Mouse (Mus musculus) heart, embryonic 10.5 days (tissue): ENCODE results near the gene Inpp5a. TPM values are rescaled to one million over a fixed set of nuclear protein-coding genes. Genes with fewer than 3 reads are reported as not detected.
A peak's percentile ranks its signal among the peaks of the same experiment; 100 is the strongest.

Experiments
- DNase-seq: peaks from one replicate; pipeline ENCODE4 v3.0.0-alpha.2; 2017; ENCODE audit warnings: low spot score
- H3K27ac ChIP-seq: fragments of 300-500 bp; sonication (generic); 2 replicates; pipeline ENCODE4 v1.5.1; 2016; ENCODE audit warnings: mild to moderate bottlenecking
- H3K27me3 ChIP-seq: fragments of 300-500 bp; sonication (generic); 2 replicates; pipeline ENCODE4 v1.6.1; 2016; ENCODE audit warnings: mild to moderate bottlenecking; ENCODE audit not compliant: poor library complexity, insufficient read depth, severe bottlenecking
- H3K36me3 ChIP-seq: fragments of 300-500 bp; sonication (generic); 2 replicates; pipeline ENCODE4 v1.6.1; 2016; ENCODE audit warnings: mild to moderate bottlenecking, moderate library complexity
- H3K4me1 ChIP-seq: fragments of 300-500 bp; sonication (generic); 2 replicates; pipeline ENCODE4 v1.6.1; 2016; ENCODE audit warnings: mild to moderate bottlenecking
- H3K4me3 ChIP-seq: fragments of 300-500 bp; sonication (generic); 2 replicates; pipeline ENCODE4 v1.5.1; 2016; ENCODE audit warnings: mild to moderate bottlenecking, moderate library complexity
- H3K9me3 ChIP-seq: fragments of 300-500 bp; sonication (generic); 2 replicates; pipeline ENCODE4 v1.6.1; 2016; ENCODE audit warnings: mild to moderate bottlenecking, moderate library complexity
- WGBS: fragments of 180-500 bp; shearing (Covaris S2); methylation state at CpG from one replicate; pipeline ENCODE4 v1.1.7; 2016; 5-methylcytosine and 5-hydroxymethylcytosine counted together
- polyA plus RNA-seq: library from polyadenylated mRNA; unstranded; fragments of >200 nt; fragmentation: Nextera tagmentation; extraction: Ambion mirVana; gene quantifications from 2 replicates; pipeline ENCODE4 v1.2.1, GENCODE M21; 2016

The Inpp5a gene
- polyA plus RNA-seq, 1 experiment from 2014 or later, result 46.9 TPM

- H3K4me3 ChIP-seq, result no peak overlapping the region
- no peaks in the 10 kb centered on the region for H3K27me3 ChIP-seq
- peaks cover 54% of the 10 kb centered on the region for H3K4me1 ChIP-seq
- H3K36me3 ChIP-seq, result 0 out of 2 replicates have a peak, but pooled peaks cover 2% of the 10 kb centered on the region
- peak overlapping the region; percentile 44; the same call in 1 of the 2 replicates for H3K27ac ChIP-seq
- H3K9me3 ChIP-seq, result no peaks in the 10 kb centered on the region
- DNase-seq, result no peak
- 79% methylated on average over 10 of the region's 10 CpGs for WGBS
Measured at GRCm38 (mm10) chr7:139462142-139462541, 73.2 kb downstream of the Inpp5a start.

- no peaks in the 10 kb centered on the region for H3K36me3 ChIP-seq
- H3K9me3 ChIP-seq, result no peaks in the 10 kb centered on the region
- no peak overlapping the region for H3K4me3 ChIP-seq
- H3K27me3 ChIP-seq, result no peaks in the 10 kb centered on the region
- DNase-seq, result no peak
- peaks cover 78% of the 10 kb centered on the region for H3K4me1 ChIP-seq
- WGBS, result 78% methylated on average over 4 of the region's 4 CpGs
- H3K27ac ChIP-seq, result peak overlapping the region; percentile 94
Measured at GRCm38 (mm10) chr7:139465538-139465937, 76.6 kb downstream of the Inpp5a start.

GRCm38 (mm10) chr7:139466484-139467176 is 77.7 kb downstream of the Inpp5a start:
- Histone ChIP-seq H3K4me1 (peaks cover 78% of the 10 kb centered on the region), H3K9me3 (no peaks in the 10 kb centered on the region), H3K36me3 (no peaks in the 10 kb centered on the region), H3K27ac (peak overlapping the region; percentile 94), H3K27me3 (no peaks in the 10 kb centered on the region), H3K4me3 (peak overlapping the region; percentile 1; the same call in 1 of the 2 replicates)
- DNase-seq, result no peak
- WGBS, result 16% methylated on average over 7 of the region's 7 CpGs

- H3K4me3 ChIP-seq, result peak overlapping the region; percentile 1; the same call in 1 of the 2 replicates
- DNase-seq, result no peak
- H3K27me3 ChIP-seq, result no peaks in the 10 kb centered on the region
- H3K27ac ChIP-seq, result peak overlapping the region; percentile 94
- no peaks in the 10 kb centered on the region for H3K36me3 ChIP-seq
- H3K4me1 ChIP-seq, result peaks cover 82% of the 10 kb centered on the region
- WGBS, result 51% methylated on average over 10 of the region's 10 CpGs
- H3K9me3 ChIP-seq, result no peaks in the 10 kb centered on the region
Measured at GRCm38 (mm10) chr7:139467177-139467895, 78.4 kb downstream of the Inpp5a start.

GRCm38 (mm10) chr7:139467896-139468279 is 79.0 kb downstream of the Inpp5a start:
- H3K27ac ChIP-seq, result peak overlapping the region; percentile 94
- H3K4me1 ChIP-seq, result peaks cover 82% of the 10 kb centered on the region

GRCm38 (mm10) chr7:139468440-139468839 is 79.5 kb downstream of the Inpp5a start:
- H3K9me3 ChIP-seq, result no peaks in the 10 kb centered on the region
- H3K4me1 ChIP-seq, result peaks cover 83% of the 10 kb centered on the region
- H3K27me3 ChIP-seq, result no peaks in the 10 kb centered on the region
- no peak for DNase-seq
- no peaks in the 10 kb centered on the region for H3K36me3 ChIP-seq
- no peak overlapping the region for H3K4me3 ChIP-seq
- 7% methylated on average over 2 of the region's 2 CpGs for WGBS
- H3K27ac ChIP-seq, result peak overlapping the region; percentile 94

More at GRCm38 (mm10) chr7:139467896-139468279, 79.0 kb downstream of the Inpp5a start:
- H3K4me3 ChIP-seq, result no peak overlapping the region
- no peaks in the 10 kb centered on the region for H3K36me3 ChIP-seq
- 28% methylated on average over 4 of the region's 4 CpGs for WGBS
- DNase-seq, result peak; percentile 92
- H3K27me3 ChIP-seq, result no peaks in the 10 kb centered on the region
- H3K9me3 ChIP-seq, result no peaks in the 10 kb centered on the region

GRCm38 (mm10) chr7:139469457-139469856 is 80.5 kb downstream of the Inpp5a start:
- DNase-seq, result no peak
- Histone ChIP-seq H3K27ac (peak overlapping the region; percentile 94), H3K4me1 (peaks cover 77% of the 10 kb centered on the region), H3K4me3 (no peak overlapping the region), H3K27me3 (no peaks in the 10 kb centered on the region), H3K36me3 (no peaks in the 10 kb centered on the region), H3K9me3 (no peaks in the 10 kb centered on the region)
- 75% methylated on average over 4 of the region's 4 CpGs for WGBS

GRCm38 (mm10) chr7:139470481-139470880 is 81.6 kb downstream of the Inpp5a start:
- 83% methylated on average over 2 of the region's 2 CpGs for WGBS
- Histone ChIP-seq H3K27ac (no peak overlapping the region), H3K9me3 (no peaks in the 10 kb centered on the region), H3K27me3 (no peaks in the 10 kb centered on the region), H3K36me3 (no peaks in the 10 kb centered on the region), H3K4me1 (peaks cover 75% of the 10 kb centered on the region), H3K4me3 (no peak overlapping the region)
- DNase-seq, result no peak

GRCm38 (mm10) chr7:139472052-139472451 is 83.1 kb downstream of the Inpp5a start:
- Histone ChIP-seq H3K36me3 (no peaks in the 10 kb centered on the region), H3K9me3 (no peaks in the 10 kb centered on the region), H3K27me3 (no peaks in the 10 kb centered on the region), H3K4me1 (peaks cover 65% of the 10 kb centered on the region), H3K4me3 (no peak overlapping the region), H3K27ac (peak overlapping the region; percentile 79; the same call in 1 of the 2 replicates)
- DNase-seq, result no peak
- WGBS, result 85% methylated on average over 1 of the region's 1 CpGs

GRCm38 (mm10) chr7:139472865-139473549 is 84.1 kb downstream of the Inpp5a start:
- 23% methylated on average over 7 of the region's 7 CpGs for WGBS
- peaks cover 2% of the 10 kb centered on the region for H3K36me3 ChIP-seq
- peaks cover 56% of the 10 kb centered on the region for H3K4me1 ChIP-seq
- no peaks in the 10 kb centered on the region for H3K9me3 ChIP-seq
- H3K27ac ChIP-seq, result peak overlapping the region; percentile 79
- no peaks in the 10 kb centered on the region for H3K27me3 ChIP-seq
- peak; percentile 94 for DNase-seq
- no peak overlapping the region for H3K4me3 ChIP-seq

GRCm38 (mm10) chr7:139475896-139476295 is 87.0 kb downstream of the Inpp5a start:
- DNase-seq, result no peak
- peaks cover 9% of the 10 kb centered on the region for H3K36me3 ChIP-seq
- no peak overlapping the region for H3K4me3 ChIP-seq
- no peaks in the 10 kb centered on the region for H3K9me3 ChIP-seq
- no peaks in the 10 kb centered on the region for H3K27me3 ChIP-seq
- no peak overlapping the region for H3K27ac ChIP-seq
- peaks cover 33% of the 10 kb centered on the region for H3K4me1 ChIP-seq
- WGBS, result 44% methylated on average over 4 of the region's 4 CpGs

- no peak for DNase-seq
- H3K27ac ChIP-seq, result no peak overlapping the region
- H3K9me3 ChIP-seq, result no peaks in the 10 kb centered on the region
- 67% methylated on average over 2 of the region's 2 CpGs for WGBS
- H3K36me3 ChIP-seq, result peaks cover 16% of the 10 kb centered on the region
- H3K4me1 ChIP-seq, result peaks cover 29% of the 10 kb centered on the region
- no peaks in the 10 kb centered on the region for H3K27me3 ChIP-seq
- no peak overlapping the region for H3K4me3 ChIP-seq
Measured at GRCm38 (mm10) chr7:139476700-139477099, 87.8 kb downstream of the Inpp5a start.

GRCm38 (mm10) chr7:139477748-139478147 is 88.8 kb downstream of the Inpp5a start:
- DNase-seq, result no peak
- H3K4me3 ChIP-seq, result no peak overlapping the region
- no peak overlapping the region for H3K27ac ChIP-seq
- no peaks in the 10 kb centered on the region for H3K27me3 ChIP-seq
- no peaks in the 10 kb centered on the region for H3K9me3 ChIP-seq
- peaks cover 19% of the 10 kb centered on the region for H3K4me1 ChIP-seq
- WGBS, result 86% methylated on average over 3 of the region's 3 CpGs
- peaks cover 24% of the 10 kb centered on the region for H3K36me3 ChIP-seq
